Mouse (Mus musculus): ENCODE results near the gene Ssh1.

Gene Ssh1

GRCm38 (mm10) chr5:113966452-113967150 is 27.1 kb downstream of the Ssh1 start:
- DNase-seq (ENCODE audit: low read depth, low spot score): no peak

- DNase-seq (ENCODE audit: low read depth, low spot score): no peak
Measured at GRCm38 (mm10) chr5:113965659-113966185, 28.0 kb downstream of the Ssh1 start.

GRCm38 (mm10) chr5:113964972-113965371 is 28.7 kb downstream of the Ssh1 start:
- DNase-seq (ENCODE audit: low read depth, low spot score): no peak

GRCm38 (mm10) chr5:113961776-113962175 is 31.9 kb downstream of the Ssh1 start:
- no peak for DNase-seq (ENCODE audit: low read depth, low spot score)

- no peak for DNase-seq (ENCODE audit: low read depth, low spot score)
Measured at GRCm38 (mm10) chr5:113960416-113960815, 33.3 kb downstream of the Ssh1 start.

- DNase-seq (ENCODE audit: low read depth, low spot score): no peak
Measured at GRCm38 (mm10) chr5:113959039-113959438, 34.7 kb downstream of the Ssh1 start.

- DNase-seq (ENCODE audit: low read depth, low spot score): peak; percentile 92
Measured at GRCm38 (mm10) chr5:113956510-113956909, 37.2 kb downstream of the Ssh1 start.

GRCm38 (mm10) chr5:113955691-113956090 is 38.0 kb downstream of the Ssh1 start:
- no peak for DNase-seq (ENCODE audit: low read depth, low spot score)

GRCm38 (mm10) chr5:113955281-113955680 is 38.4 kb downstream of the Ssh1 start:
- no peak for DNase-seq (ENCODE audit: low read depth, low spot score)

- DNase-seq (ENCODE audit: low read depth, low spot score): peak; percentile 84
Measured at GRCm38 (mm10) chr5:113954421-113954820, 39.3 kb downstream of the Ssh1 start.

- DNase-seq (ENCODE audit: low read depth, low spot score): no peak
Measured at GRCm38 (mm10) chr5:113952519-113952918, 41.2 kb downstream of the Ssh1 start.

- no peak for DNase-seq (ENCODE audit: low read depth, low spot score)
Measured at GRCm38 (mm10) chr5:113951693-113952071, 42.0 kb downstream of the Ssh1 start.

GRCm38 (mm10) chr5:113950786-113951692 is 42.7 kb downstream of the Ssh1 start:
- DNase-seq (ENCODE audit: low read depth, low spot score): no peak

GRCm38 (mm10) chr5:113950133-113950532 is 43.6 kb downstream of the Ssh1 start:
- DNase-seq (ENCODE audit: low read depth, low spot score): no peak

GRCm38 (mm10) chr5:113947280-113947679 is 46.4 kb downstream of the Ssh1 start:
- no peak for DNase-seq (ENCODE audit: low read depth, low spot score)

- DNase-seq (ENCODE audit: low read depth, low spot score): no peak
Measured at GRCm38 (mm10) chr5:113945126-113945525, 48.6 kb downstream of the Ssh1 start.

GRCm38 (mm10) chr5:113943328-113943727 is 50.4 kb downstream of the Ssh1 start:
- DNase-seq (ENCODE audit: low read depth, low spot score): no peak

GRCm38 (mm10) chr5:113942580-113942979 is 51.1 kb downstream of the Ssh1 start:
- peak; percentile 63 for DNase-seq (ENCODE audit: low read depth, low spot score)

GRCm38 (mm10) chr5:113939263-113939900 is 54.3 kb downstream of the Ssh1 start:
- no peak for DNase-seq (ENCODE audit: low read depth, low spot score)

- DNase-seq (ENCODE audit: low read depth, low spot score): no peak
Measured at GRCm38 (mm10) chr5:113937650-113938049, 56.0 kb downstream of the Ssh1 start.

GRCm38 (mm10) chr5:113933889-113934288 is 59.8 kb downstream of the Ssh1 start:
- no peak for DNase-seq (ENCODE audit: low read depth, low spot score)

- DNase-seq (ENCODE audit: low read depth, low spot score): peak; percentile 28
Measured at GRCm38 (mm10) chr5:113933480-113933879, 60.2 kb downstream of the Ssh1 start.
